Comparison of ENCODE assay signal across 7 mouse cellular contexts in the genomic region with DNA sequence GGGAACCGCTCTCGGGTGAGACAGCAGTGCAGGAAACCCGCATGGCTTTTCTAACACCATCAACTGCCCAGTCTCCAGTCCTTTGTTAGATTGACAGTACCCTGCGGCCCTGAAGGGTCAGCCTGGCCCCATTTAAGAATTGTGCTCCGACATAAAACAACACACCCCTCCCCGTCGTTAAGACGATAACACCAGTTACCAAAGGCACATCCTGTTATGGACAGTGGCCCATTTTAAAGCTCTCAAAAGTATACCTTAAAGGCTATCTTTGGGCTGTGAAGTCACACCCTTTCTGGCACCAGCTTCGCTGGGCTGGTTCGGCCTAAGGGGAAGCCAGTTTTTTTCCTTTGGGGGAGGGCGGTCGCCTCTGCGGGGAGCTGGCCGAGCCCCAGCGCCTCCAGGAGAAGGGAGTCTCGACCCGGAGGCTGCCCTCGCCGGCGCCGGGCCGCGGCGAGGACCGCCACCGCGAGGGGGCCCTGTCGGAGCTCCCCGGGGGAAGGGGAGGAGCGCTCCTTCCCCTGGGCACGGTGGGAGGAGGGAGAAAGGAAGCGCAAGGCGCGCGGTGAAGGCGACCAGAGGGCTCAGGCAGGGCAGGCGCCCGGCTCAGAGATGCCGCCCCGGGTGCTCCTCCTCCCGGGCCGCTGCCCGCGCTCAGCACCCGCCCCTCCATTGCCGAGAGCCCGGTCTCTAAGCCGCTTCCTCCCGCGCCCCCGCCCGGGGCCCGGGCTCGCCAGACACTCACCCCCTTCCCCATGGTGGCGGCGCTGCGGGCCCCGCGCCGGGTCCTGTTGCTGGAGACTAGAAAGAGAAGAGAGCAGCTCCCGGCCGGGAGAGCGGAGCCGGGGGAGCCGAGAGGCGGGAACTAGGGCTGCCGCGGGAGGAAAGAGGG. TPM values are rescaled to one million over a fixed set of nuclear protein-coding genes. Genes with fewer than 3 reads are reported as not detected.
DNase-seq lines count a peak whose midpoint lies in the region; ATAC-seq and TF ChIP-seq lines count a peak whose summit lies in the region.

No protein-coding gene starts in this region.

- under 1% methylated on average over 43 of the region's 68 CpGs for WGBS in midbrain, embryonic 11.5 days
- WGBS in small intestine, adult 2 months: under 1% methylated on average over 65 of the region's 68 CpGs

- peak overlapping the region; percentile 97 for H3K9ac ChIP-seq in midbrain, embryonic 11.5 days (ENCODE audit: low read length)

- H3K4me1 ChIP-seq in midbrain, embryonic 11.5 days (ENCODE audit: control insufficient read depth, insufficient read depth, low read length): peaks cover 41% of the 10 kb centered on the region
- H3K4me1 ChIP-seq in small intestine, adult 2 months (ENCODE audit: control insufficient read depth, insufficient read depth, insufficient read length, low read length): peaks cover 8% of the 10 kb centered on the region; the same call in 1 of the 2 replicates

- no peaks in the 10 kb centered on the region for H3K9me3 ChIP-seq in midbrain, embryonic 11.5 days (ENCODE audit: control insufficient read depth, low read length)

- peak; percentile 42; the same call in 1 of the 2 replicates for TF ChIP-seq POLR2A in small intestine, adult 2 months (IDR thresholded peaks at IDR 0.05; ENCODE audit: low read depth, low read length)

- peak overlapping the region; percentile 82 for H3K4me3 ChIP-seq in midbrain, embryonic 11.5 days (ENCODE audit: low read depth, low read length)
- H3K4me3 ChIP-seq in small intestine, adult 2 months (ENCODE audit: low read depth, low read length): peak overlapping the region; percentile 87

- peak; percentile 66 for ATAC-seq in common myeloid progenitor, adult 5-6 weeks (replicated peaks; ENCODE audit: low read depth, poor library complexity, severe bottlenecking)
- peak; percentile 81 for ATAC-seq in midbrain, embryonic 11.5 days (ENCODE audit: low FRiP score)

- peak overlapping the region; percentile 95 for H3K27ac ChIP-seq in midbrain, embryonic 11.5 days (ENCODE audit: low read depth, low read length)
- H3K27ac ChIP-seq in small intestine, adult 2 months (ENCODE audit: insufficient read depth, low read depth, low read length): peak overlapping the region; percentile 99

- H3K4me2 ChIP-seq in midbrain, embryonic 11.5 days: peak overlapping the region; percentile 75

- no peaks in the 10 kb centered on the region for H3K36me3 ChIP-seq in midbrain, embryonic 11.5 days (ENCODE audit: control insufficient read depth, insufficient read depth, low read length)
- peaks cover 17% of the 10 kb centered on the region for H3K36me3 ChIP-seq in small intestine, adult 2 months (ENCODE audit: control insufficient read depth, insufficient read depth, low read length)

- peak; percentile 81 for DNase-seq in adipocyte (ENCODE audit: low spot score)
- peak; percentile 73 to 74 for DNase-seq in gastrocnemius, adult 8-10 months (ENCODE audit: low spot score in 2 of 2)
- peak; percentile 91 for DNase-seq in induced T-regulatory cell, adult 2 months (ENCODE audit: low read depth)
- peak; percentile 78 for DNase-seq in left cerebral cortex, postnatal 4 days
- peak; percentile 96 for DNase-seq in midbrain, embryonic 11.5 days (ENCODE audit: low spot score, missing footprints)

- peaks cover 3% of the 10 kb centered on the region; the same call in 1 of the 2 replicates for H3K27me3 ChIP-seq in midbrain, embryonic 11.5 days (ENCODE audit: control insufficient read depth, insufficient read depth, low read length)
- no peaks in the 10 kb centered on the region for H3K27me3 ChIP-seq in small intestine, adult 2 months (ENCODE audit: control insufficient read depth, insufficient read depth, low read length)

- peak; percentile 36; the same call in 1 of the 2 replicates for TF ChIP-seq CTCF in small intestine, adult 2 months (IDR thresholded peaks at IDR 0.05; ENCODE audit: extremely low read depth, insufficient read length, insufficient replicate concordance, low read depth, low read length)

- intact Hi-C loops in left cerebral cortex, postnatal 4 days (cut with DNase I): loop anchor here (5.0 kb wide), 1 partner anchor 203 kb away; no protein-coding TSS in a partner anchor

RNA-seq across cellular contexts. Expression of a gene that starts 0.6 kb away (rescaled TPM):
- total RNA-seq in common myeloid progenitor, adult 5-6 weeks (2017): 120 and 133 TPM in 2 replicates
- 10 to 100 TPM; 75.7 to 99.5 (median 84.9) TPM for total RNA-seq in gastrocnemius, adult 8-10 months (2022)
- 100 to 1,000 TPM; 205 to 223 TPM for total RNA-seq in left cerebral cortex, postnatal 4 days (2021)
- polyA plus RNA-seq in midbrain, embryonic 11.5 days (2014; fragmentation: Nextera tagmentation; extraction: Ambion mirVana): 81.3 and 87.0 TPM in 2 replicates
- 458 and 1,132 TPM in 2 replicates for polyA plus RNA-seq in small intestine, adult 2 months (2012; rRNA removed)

Comparison
In these comparisons a context has a peak if more than half of its experiments do, and no peak if none do; other contexts are left out.
1. Peak in every context shown above with its lines: DNase-seq, ATAC-seq, H3K4me3 ChIP-seq and H3K27ac ChIP-seq.